Mouse (Mus musculus) bone marrow macrophage, adult 2 months (primary cell): Measurements from ENCODE around the gene Cdh5.

Source experiments
- CTCF ChIP-seq: IDR thresholded peaks from 2 replicates; pipeline ENCODE4 v1.5.1; 2012; ENCODE audit warnings: low read depth, mild to moderate bottlenecking, low read length, moderate library complexity
- POLR2A ChIP-seq: IDR thresholded peaks from 2 replicates; pipeline ENCODE4 v1.6.1; 2012; ENCODE audit warnings: mild to moderate bottlenecking, low read depth, low read length, borderline replicate concordance

GRCm38 (mm10) chr8:104186827-104187226 is 85.4 kb downstream of the Cdh5 start:
- TF ChIP-seq POLR2A (no peak), CTCF (no peak)
